Mouse (Mus musculus) heart, adult 2 months (tissue): ENCODE data around the gene Klhl25. TPM values are rescaled to one million over a fixed set of nuclear protein-coding genes. Genes with fewer than 3 reads are reported as not detected.
"Not testable (repeated sequence)": the region's sequence is repeated elsewhere in the genome, so short reads cannot be mapped to it uniquely, and the experiment has no call there.

Experiments used
- DNase-seq, 2 experiments: peaks; one replicate each; pipeline ENCODE4 v3.0.0; 2021
- H3K27ac ChIP-seq: fragments of 200-600 bp; 2 replicates; pipeline ENCODE4 v1.8.1; 2022
- H3K27me3 ChIP-seq: fragments of 200-500 bp; 2 replicates; pipeline ENCODE4 v1.6.1; 2012; ENCODE audit warnings: mild to moderate bottlenecking, low read length, inconsistent platforms, mixed read lengths; ENCODE audit not compliant: control insufficient read depth, insufficient read depth
- H3K36me3 ChIP-seq: fragments of 200-500 bp; 2 replicates; pipeline ENCODE4 v1.6.1; 2012; ENCODE audit warnings: low read length, inconsistent platforms; ENCODE audit not compliant: control insufficient read depth, insufficient read depth
- H3K4me1 ChIP-seq: fragments of 200-500 bp; 2 replicates; pipeline ENCODE4 v1.6.1; 2011; ENCODE audit warnings: low read length; ENCODE audit not compliant: control insufficient read depth, insufficient read depth
- H3K4me3 ChIP-seq: fragments of 200-600 bp; 2 replicates; pipeline ENCODE4 v1.8.1; 2022
- H3K79me2 ChIP-seq: fragments of 200-500 bp; replicated peaks from 2 replicates; pipeline ENCODE4 v1.6.1; 2012; ENCODE audit warnings: mild to moderate bottlenecking, inconsistent platforms, low read length, moderate library complexity, mixed read lengths; ENCODE audit not compliant: control insufficient read depth, insufficient read depth
- H3K9ac ChIP-seq: fragments of 200-500 bp; 2 replicates; pipeline ENCODE4 v1.6.1; 2012; ENCODE audit warnings: low read depth, mild to moderate bottlenecking, control low read depth, inconsistent platforms, low read length, mixed read lengths
- CTCF ChIP-seq: fragments of 200-600 bp; IDR thresholded peaks from 2 replicates; pipeline ENCODE4 v1.8.1; 2022; ENCODE audit warnings: antibody characterized with exemption, mild to moderate bottlenecking, moderate library complexity
- EP300 ChIP-seq: fragments of 200-500 bp; IDR thresholded peaks from 2 replicates; pipeline ENCODE4 v1.6.1; 2011; ENCODE audit warnings: low read depth, low read length, control low read depth; ENCODE audit not compliant: insufficient read depth
- POLR2A ChIP-seq: fragments of 200-500 bp; IDR thresholded peaks from 2 replicates; pipeline ENCODE4 v1.6.1; 2011; ENCODE audit warnings: mild to moderate bottlenecking, low read depth, low read length, control low read depth; ENCODE audit not compliant: insufficient read depth
- WGBS: fragments of 180-500 bp; shearing (Covaris S2); methylation state at CpG from one replicate; pipeline ENCODE4 v1.1.7; 2018; 5-methylcytosine and 5-hydroxymethylcytosine counted together
- intact Hi-C: fragments of 180-260 bp; cut with DNase I; formaldehyde crosslinking; loops from one replicate; pipeline ENCODE4 v1.15.1; 2025
- polyA plus RNA-seq: library from polyadenylated mRNA; depleted of rRNA; stranded (reverse); fragments of >200 nt; gene quantifications from 2 replicates; pipeline ENCODE4 v1.2.3, GENCODE M21; 2012
- total RNA-seq, 2 experiments: library from RNA; stranded (reverse); gene quantifications; 2 replicates each; pipeline ENCODE4 v1.2.3; 2021

Gene Klhl25
- total and polyA plus RNA-seq, 3 experiments = 4.8 to 6.4 (median 5.9) TPM

GRCm38 (mm10) chr7:75859771-75860196, 11.7 kb downstream of the Klhl25 start:
- no peak for DNase-seq
- no peak overlapping the region for H3K4me3 ChIP-seq
- peaks cover 3% of the 10 kb centered on the region; the same call in 1 of the 2 replicates for H3K36me3 ChIP-seq
- peaks cover 1% of the 10 kb centered on the region; the same call in 1 of the 2 replicates for H3K4me1 ChIP-seq
- H3K9ac ChIP-seq = no peak overlapping the region
- no peak overlapping the region for H3K27ac ChIP-seq
- WGBS = 61% methylated on average over 9 of the region's 9 CpGs
- TF ChIP-seq EP300 = no peak
- no peak for TF ChIP-seq CTCF
- no peak for TF ChIP-seq POLR2A
- H3K79me2 ChIP-seq = peaks cover 2% of the 10 kb centered on the region
- intact Hi-C loops = loop anchor here (5.0 kb wide), 1 partner anchor 97 kb away; no protein-coding TSS in a partner anchor
- H3K27me3 ChIP-seq = no peaks in the 10 kb centered on the region

DNA sequence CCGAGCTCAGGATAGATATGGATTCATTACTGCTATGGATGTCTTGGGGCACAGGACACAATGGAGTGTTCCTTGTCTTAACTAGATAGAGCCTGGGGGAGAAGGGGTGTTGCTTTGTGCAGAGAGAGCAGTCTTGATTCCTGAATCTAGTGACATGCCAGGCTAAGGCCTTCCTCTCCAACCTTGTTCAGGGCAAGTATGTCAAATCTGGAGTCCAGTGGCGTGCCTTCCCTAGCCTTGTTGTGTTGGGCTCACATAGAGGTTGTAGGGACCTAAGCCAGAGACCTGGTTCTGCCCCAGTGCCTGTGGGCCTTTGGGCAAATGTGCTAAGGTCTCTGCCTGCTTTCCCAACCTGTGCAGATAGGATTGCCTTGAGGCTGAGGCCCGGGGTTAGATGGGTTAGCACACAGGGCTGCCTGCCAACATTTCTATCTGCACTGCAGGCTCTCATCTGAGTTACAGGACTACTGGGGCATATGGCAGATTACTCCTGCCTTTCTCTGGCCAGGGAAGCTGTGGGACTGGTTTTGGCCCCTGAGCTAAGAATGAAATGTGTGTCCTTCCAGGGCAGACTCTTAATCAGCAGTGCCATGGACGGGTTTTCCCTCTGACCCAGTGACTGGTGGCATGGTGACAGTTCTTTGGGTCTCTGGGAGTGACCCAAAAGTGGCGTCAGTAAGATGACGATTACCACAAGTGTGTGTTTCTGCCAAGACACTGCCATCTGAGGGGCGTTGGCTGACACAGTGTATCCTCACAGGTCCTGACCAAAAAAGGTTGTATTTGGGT, 13.7 kb downstream of the Klhl25 start:
- peak; percentile 15 to 29 for DNase-seq
- H3K9ac ChIP-seq, H3K79me2 ChIP-seq, H3K36me3 ChIP-seq, H3K4me1 ChIP-seq, H3K27me3 ChIP-seq, H3K27ac ChIP-seq, H3K4me3 ChIP-seq: not testable (repeated sequence)
- intact Hi-C loops = loop anchor here (5.0 kb wide), 1 partner anchor 100 kb away; no protein-coding TSS in a partner anchor
- WGBS = 54% methylated on average over 7 of the region's 7 CpGs

DNA sequence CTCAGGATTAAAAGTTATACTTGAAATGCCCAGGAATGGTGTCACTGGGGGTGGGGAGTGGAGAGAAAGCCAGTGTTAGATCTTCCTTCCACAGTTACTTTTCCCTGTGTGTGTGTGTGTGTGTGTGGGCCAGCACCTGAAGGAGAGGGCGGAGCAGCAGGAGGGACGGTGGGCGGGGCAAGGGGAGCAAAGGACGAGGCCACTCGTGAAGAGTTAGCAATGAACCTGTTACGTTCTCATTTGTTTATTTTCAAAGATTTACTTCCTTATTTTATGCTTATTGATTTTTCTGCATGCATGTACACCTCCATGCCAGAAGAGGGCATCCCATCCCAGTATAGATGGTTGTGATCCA, 14.3 kb downstream of the Klhl25 start:
- not testable (repeated sequence) for H3K27me3 ChIP-seq, H3K4me3 ChIP-seq, DNase-seq, H3K9ac ChIP-seq, H3K36me3 ChIP-seq, H3K4me1 ChIP-seq, H3K79me2 ChIP-seq, H3K27ac ChIP-seq
- intact Hi-C loops = loop anchor here (5.0 kb wide), 1 partner anchor 100 kb away; no protein-coding TSS in a partner anchor
- TF ChIP-seq CTCF = peak; percentile 19; the same call in 1 of the 2 replicates
- 91% methylated on average over 6 of the region's 6 CpGs for WGBS

- H3K27me3 ChIP-seq, H3K79me2 ChIP-seq, H3K9ac ChIP-seq, H3K27ac ChIP-seq, H3K36me3 ChIP-seq, DNase-seq, H3K4me3 ChIP-seq, H3K4me1 ChIP-seq: not testable (repeated sequence)
- intact Hi-C loops = loop anchor here (5.0 kb wide), 1 partner anchor 101 kb away; no protein-coding TSS in a partner anchor
- WGBS = 85% methylated on average over 5 of the region's 5 CpGs
Observed at GRCm38 (mm10) chr7:75863248-75863911, 15.3 kb downstream of the Klhl25 start.

DNA sequence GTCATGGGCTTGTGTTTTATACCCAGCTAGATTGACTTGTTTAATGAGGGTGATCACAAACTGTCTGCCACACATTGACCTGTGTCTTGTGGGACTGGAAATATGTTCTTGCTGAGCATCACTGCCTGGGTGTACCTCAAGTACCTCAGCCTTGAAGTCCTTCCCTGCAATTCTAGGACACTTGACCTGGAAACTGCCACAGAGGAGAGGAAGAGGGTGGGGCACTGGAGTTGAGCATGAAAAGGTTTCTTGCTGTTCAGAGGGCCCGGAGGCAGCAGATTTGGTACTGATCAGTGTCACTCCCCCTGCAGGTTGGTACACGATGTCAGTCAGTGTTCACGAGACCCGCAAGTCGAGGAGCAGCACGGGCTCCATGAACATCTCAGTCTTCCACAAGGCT, 16.9 kb downstream of the Klhl25 start:
- intact Hi-C loops = no loop called here
- Histone ChIP-seq H3K9ac (no peak overlapping the region), H3K36me3 (no peaks in the 10 kb centered on the region), H3K79me2 (peaks cover under 1% of the 10 kb centered on the region), H3K4me1 (peaks cover 1% of the 10 kb centered on the region; the same call in 1 of the 2 replicates), H3K4me3 (no peak overlapping the region), H3K27me3 (no peaks in the 10 kb centered on the region), H3K27ac (no peak overlapping the region)
- WGBS = 95% methylated on average over 6 of the region's 6 CpGs
- no peak for DNase-seq
- no peak for TF ChIP-seq CTCF
- no peak for TF ChIP-seq POLR2A
- TF ChIP-seq EP300 = no peak

DNA sequence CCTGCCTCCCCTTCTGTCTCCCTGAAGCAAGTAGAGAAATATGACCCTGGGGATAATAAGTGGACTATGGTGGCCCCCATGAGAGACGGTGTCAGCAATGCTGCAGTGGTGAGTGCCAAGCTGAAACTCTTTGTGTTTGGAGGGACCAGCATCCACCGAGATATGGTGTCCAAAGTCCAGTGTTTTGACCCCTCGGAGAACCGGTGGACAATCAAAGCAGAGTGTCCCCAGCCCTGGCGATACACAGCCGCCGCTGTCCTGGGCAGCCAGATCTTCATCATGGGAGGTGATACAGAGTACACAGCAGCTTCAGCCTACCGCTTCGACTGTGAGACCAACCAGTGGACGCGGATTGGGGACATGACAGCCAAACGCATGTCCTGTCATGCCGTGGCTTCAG, 18.4 kb downstream of the Klhl25 start:
- H3K4me1 ChIP-seq = peaks cover 1% of the 10 kb centered on the region; the same call in 1 of the 2 replicates
- no peaks in the 10 kb centered on the region for H3K27me3 ChIP-seq
- no peaks in the 10 kb centered on the region for H3K79me2 ChIP-seq
- no peak overlapping the region for H3K27ac ChIP-seq
- intact Hi-C loops = no loop called here
- no peaks in the 10 kb centered on the region for H3K36me3 ChIP-seq
- no peak for DNase-seq
- WGBS = 90% methylated on average over 13 of the region's 13 CpGs
- no peak overlapping the region for H3K9ac ChIP-seq
- H3K4me3 ChIP-seq = no peak overlapping the region
- TF ChIP-seq POLR2A = no peak
- no peak for TF ChIP-seq CTCF
- TF ChIP-seq EP300 = no peak
